Mouse (Mus musculus) cerebellum, adult 11-12 months (tissue): ENCODE measurements at regions not wholly inside any gene's neighbourhood (a gene's known extent, or its start where the extent isn't known, plus 50 kb on each side); places are given as distances from the start of the nearest gene placed in this dataset.

Experiments
- DNase-seq: peaks from one replicate; pipeline ENCODE4 v3.0.0; 2022

- DNase-seq: no peak
These were observed 386.5 kb downstream of the Brinp2 start for GRCm38 (mm10) chr1:157969635-157970111.

GRCm38 (mm10) chr1:157973373-157974232, 382.5 kb downstream of the Brinp2 start:
- no peak for DNase-seq

GRCm38 (mm10) chr1:157974656-157975055, 381.5 kb downstream of the Brinp2 start:
- no peak for DNase-seq

- no peak for DNase-seq
These were observed 337.0 kb downstream of the Brinp2 start for GRCm38 (mm10) chr1:158019161-158019560.

- no peak for DNase-seq
These were observed 316.4 kb downstream of the Brinp2 start for GRCm38 (mm10) chr1:158039756-158040155.

- no peak for DNase-seq
These were observed 315.8 kb downstream of the Brinp2 start for GRCm38 (mm10) chr1:158040334-158040733.

- DNase-seq: no peak
These were observed 303.5 kb downstream of the Brinp2 start for GRCm38 (mm10) chr1:158052644-158053043.

GRCm38 (mm10) chr1:158054961-158055360, 301.2 kb downstream of the Brinp2 start:
- no peak for DNase-seq

GRCm38 (mm10) chr1:158056994-158057630, 299.0 kb downstream of the Brinp2 start:
- DNase-seq: no peak

GRCm38 (mm10) chr1:158057789-158058188, 298.3 kb downstream of the Brinp2 start:
- no peak for DNase-seq

- DNase-seq: no peak
These were observed 294.1 kb downstream of the Brinp2 start for GRCm38 (mm10) chr1:158061995-158062394.

- no peak for DNase-seq
These were observed 273.9 kb downstream of the Brinp2 start for GRCm38 (mm10) chr1:158082181-158082580.

- DNase-seq: no peak
These were observed 270.3 kb downstream of the Brinp2 start for GRCm38 (mm10) chr1:158085856-158086255.

- no peak for DNase-seq
These were observed 258.6 kb downstream of the Brinp2 start for GRCm38 (mm10) chr1:158097500-158097899.

- DNase-seq: no peak
These were observed 236.4 kb downstream of the Brinp2 start for GRCm38 (mm10) chr1:158119708-158120107.

GRCm38 (mm10) chr1:158124902-158125301, 231.2 kb downstream of the Brinp2 start:
- DNase-seq: no peak

GRCm38 (mm10) chr1:158126272-158126671, 229.9 kb downstream of the Brinp2 start:
- no peak for DNase-seq

- DNase-seq: no peak
These were observed 226.8 kb downstream of the Brinp2 start for GRCm38 (mm10) chr1:158129243-158129770.

- no peak for DNase-seq
These were observed 208.6 kb downstream of the Brinp2 start for GRCm38 (mm10) chr1:158147525-158147924.

- no peak for DNase-seq
These were observed 208.1 kb downstream of the Brinp2 start for GRCm38 (mm10) chr1:158148035-158148434.

GRCm38 (mm10) chr1:158161111-158161510, 195.0 kb downstream of the Brinp2 start:
- no peak for DNase-seq

GRCm38 (mm10) chr1:158161533-158161932, 194.6 kb downstream of the Brinp2 start:
- no peak for DNase-seq

- DNase-seq: no peak
These were observed 192.7 kb downstream of the Brinp2 start for GRCm38 (mm10) chr1:158163411-158163810.

GRCm38 (mm10) chr1:158170006-158170405, 186.1 kb downstream of the Brinp2 start:
- no peak for DNase-seq
